Mouse (Mus musculus) lung, postnatal 36 days (tissue): ENCODE measurements at regions not wholly inside any gene's neighbourhood (a gene's known extent, or its start where the extent isn't known, plus 50 kb on each side); places are given as distances from the start of the nearest gene placed in this dataset.
A peak's percentile ranks its signal among the peaks of the same experiment; 100 is the strongest.
"Not testable (repeated sequence)": the region's sequence is repeated elsewhere in the genome, so short reads cannot be mapped to it uniquely, and the experiment has no call there.

Experiments
- DNase-seq: peaks from one replicate; pipeline ENCODE4 v3.0.0; 2022; ENCODE audit warnings: mixed read lengths

DNA sequence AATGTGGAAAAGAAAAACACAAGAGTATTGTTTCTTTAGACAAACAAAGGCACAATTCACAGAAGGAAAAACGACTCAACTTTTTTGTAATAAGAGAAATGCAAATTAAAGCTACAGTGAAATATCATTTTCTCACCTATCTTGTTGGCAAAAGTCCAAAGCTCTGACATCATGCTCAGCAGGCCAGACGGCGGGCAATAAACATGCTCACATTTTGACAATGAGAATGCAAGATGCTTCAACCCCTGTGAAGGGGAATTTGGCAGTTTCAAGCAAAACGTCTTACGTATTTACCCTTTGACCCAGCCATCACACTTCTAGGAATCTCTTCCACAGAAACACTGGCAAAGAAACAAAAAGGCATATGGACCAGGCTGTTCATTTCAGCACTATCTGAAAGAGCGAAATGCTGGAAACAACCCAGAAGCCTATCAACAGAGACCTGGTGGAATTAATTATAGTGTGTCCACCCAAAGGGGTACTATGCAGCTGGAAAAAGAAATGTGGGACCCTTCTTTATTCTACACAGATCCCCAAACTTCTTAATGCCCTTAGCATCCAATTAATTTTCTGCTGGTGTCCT, 203.4 kb upstream of the 2610301B20Rik start:
- no peak for DNase-seq

DNA sequence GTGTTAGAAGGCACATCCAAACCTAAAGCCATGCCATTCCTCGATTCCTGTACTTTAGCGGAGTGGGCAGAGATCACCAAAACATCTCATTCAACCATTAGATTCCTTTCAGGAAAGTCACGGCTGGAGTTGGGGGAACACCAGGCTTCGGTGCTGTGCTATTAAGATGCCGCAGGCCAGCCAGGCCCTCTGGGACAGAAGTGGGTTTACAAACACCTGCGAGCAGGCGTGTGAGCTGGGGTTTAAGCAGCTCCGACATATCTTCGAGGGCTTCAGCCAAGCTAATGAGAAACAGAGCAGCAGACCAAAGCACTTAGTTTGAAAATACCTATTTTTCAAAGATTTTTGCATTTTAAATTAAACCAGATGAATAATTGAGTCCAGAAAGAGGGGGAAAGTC, 183.2 kb upstream of the 2610301B20Rik start:
- no peak for DNase-seq

DNA sequence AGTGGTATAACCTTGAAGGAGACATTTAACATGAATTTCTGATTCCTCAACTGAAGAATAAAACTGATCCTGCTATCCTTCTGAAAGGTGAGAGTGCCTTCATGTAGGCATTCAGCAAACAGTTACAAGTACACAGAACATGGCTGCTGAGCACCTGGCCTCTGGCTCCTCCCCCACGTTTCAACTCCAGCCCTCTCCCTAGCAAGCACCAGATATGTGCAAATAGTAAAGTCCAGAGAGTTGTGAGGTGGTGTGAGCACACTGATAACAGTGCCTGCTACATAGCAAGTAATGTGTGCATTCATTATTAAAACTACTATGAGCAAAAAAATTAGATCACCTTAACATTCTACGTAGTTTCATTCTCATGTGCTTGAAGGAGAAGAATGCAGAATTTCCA, 181.4 kb upstream of the 2610301B20Rik start:
- no peak for DNase-seq

DNA sequence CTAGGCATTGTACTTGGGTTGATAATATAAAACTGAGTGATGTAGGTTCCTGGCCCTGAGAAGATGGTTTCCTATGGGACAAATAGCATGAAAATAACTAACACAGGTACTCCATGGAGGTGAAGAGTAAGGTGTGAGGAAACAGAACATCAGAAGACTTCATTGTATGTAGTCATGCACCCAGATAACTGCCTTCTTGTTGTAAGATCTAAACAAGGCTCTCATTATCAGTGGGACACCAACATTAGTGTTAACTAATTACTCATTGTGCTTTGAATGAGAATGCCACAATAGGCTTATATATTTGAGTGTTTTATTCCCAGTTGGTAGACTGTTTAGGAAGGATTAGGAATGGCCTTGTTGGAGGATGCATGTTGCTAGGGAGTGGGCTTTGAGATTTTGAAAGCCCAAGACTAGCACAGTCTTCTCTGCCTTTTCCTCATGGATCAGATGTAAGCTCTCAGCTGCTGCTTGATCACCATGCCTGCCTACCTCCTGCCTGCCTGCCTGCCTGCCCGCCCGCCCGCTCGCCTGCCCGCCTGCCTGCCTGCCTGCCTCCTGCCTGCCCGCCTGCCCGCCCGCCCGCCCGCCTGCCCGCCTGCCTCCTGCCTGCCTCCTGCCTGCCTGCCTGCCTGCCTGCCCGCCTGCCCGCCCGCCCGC, 180.7 kb upstream of the 2610301B20Rik start:
- no peak for DNase-seq

DNA sequence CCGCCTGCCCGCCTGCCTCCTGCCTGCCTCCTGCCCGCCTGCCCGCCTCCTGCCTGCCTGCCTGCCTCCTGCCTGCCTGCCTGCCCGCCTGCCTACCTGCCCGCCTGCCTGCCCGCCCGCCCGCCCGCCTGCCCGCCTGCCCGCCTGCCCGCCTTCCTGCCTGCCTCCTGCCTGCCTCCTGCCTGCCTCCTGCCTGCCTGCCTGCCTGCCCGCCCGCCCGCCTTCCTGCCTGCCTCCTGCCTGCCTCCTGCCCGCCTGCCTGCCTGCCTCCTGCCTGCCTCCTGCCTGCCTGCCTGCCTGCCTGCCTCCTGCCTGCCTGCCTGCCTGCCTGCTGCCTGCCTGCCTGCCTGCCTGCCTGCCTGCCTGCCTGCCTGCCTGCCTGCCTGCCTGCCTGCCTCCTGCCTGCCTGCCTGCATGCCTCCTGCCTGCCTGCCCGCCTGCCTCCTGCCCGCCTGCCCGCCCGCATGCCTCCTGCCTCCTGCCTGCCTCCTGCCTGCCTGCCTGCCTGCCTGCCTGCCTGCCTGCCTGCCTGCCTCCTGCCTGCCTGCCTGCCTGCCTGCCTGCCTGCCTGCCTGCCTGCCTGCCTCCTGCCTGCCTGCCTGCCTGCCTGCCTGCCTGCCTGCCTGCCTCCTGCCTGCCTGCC, 180.1 kb upstream of the 2610301B20Rik start:
- DNase-seq, result not testable (repeated sequence)

DNA sequence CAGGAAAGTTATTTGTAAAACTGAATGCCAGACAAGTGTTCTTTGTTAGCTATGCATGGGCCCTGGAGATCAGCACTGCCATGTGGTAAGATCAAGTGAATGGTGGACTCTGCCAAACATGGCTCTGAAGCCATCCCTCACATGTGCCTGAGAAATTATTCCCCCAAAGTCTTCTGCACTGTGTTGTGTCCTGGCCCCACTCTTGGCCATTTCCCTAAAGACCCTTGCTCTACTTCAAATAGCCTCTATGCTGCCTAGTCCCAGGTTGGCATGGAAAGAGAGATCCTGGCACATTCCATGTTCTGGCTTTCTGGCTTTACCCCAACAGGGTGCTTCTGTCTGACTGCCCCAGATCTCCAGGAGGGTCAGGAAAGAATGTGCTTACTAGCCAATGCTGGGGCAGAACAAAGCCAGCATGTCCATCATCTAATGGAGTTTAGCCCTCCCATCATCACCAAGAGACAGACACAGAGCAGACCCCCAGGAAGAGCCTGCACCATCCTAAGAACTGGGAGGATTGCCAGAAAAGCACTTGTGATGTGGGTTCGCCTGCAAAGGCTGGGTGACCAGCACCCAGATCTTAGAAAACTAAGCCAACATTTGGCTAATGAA, 177.0 kb upstream of the 2610301B20Rik start:
- no peak for DNase-seq

DNA sequence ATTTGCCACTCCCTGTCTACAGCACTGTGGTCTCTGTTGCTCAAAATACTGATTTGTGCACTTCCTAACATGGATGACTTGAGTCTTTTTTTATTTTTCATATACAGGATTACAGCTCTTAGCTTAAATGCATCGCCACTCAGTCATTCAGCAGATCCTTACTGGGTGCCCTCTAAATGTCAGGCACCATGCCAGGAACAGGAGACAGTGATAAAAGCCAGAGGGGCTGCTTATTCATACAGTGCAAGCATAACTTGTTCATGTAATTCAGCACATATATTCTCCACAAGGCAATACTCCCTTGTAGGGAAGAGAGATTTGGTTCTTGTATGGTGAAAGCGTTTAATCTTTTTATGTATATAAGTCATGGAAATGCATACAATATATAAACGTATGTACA, 175.7 kb upstream of the 2610301B20Rik start:
- no peak for DNase-seq

DNA sequence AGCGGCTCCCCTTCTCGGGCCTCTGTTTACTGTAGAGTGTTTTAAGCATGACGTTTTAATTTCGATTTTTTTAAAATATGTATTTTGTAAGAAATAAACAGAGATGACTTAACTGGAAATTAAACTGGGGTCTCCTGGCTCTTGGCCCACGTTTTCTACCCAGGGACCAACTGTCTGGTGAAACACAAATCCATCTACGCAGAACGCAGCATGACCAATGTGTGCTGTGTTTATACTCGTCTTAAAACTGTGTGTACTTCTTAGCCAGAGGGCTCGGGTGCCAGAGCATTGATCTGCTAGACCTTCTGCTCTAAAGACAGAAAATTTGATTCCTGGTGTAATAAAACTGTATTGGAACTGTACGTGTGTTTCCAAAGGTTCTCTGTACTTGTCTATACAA, 172.8 kb upstream of the 2610301B20Rik start:
- DNase-seq, result no peak

DNA sequence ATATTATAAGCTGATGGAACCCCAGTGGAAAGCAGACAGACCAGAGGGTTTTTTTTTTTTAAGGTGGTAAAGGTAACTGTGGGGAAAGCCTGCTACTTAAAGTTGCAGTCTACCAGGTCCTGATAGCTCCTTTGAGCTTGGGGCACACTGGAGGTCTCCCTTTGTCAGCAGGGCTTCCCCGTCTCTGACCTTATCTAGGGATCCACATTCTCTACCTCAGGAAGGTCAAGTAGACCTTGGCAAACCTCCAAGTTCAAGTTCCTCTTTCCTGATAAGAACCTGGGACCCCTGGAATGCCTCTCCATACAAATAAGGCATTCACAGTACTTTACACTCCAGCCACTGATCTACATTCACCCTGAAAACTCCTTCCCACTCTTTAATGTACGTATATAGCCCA, 171.1 kb upstream of the 2610301B20Rik start:
- no peak for DNase-seq

DNA sequence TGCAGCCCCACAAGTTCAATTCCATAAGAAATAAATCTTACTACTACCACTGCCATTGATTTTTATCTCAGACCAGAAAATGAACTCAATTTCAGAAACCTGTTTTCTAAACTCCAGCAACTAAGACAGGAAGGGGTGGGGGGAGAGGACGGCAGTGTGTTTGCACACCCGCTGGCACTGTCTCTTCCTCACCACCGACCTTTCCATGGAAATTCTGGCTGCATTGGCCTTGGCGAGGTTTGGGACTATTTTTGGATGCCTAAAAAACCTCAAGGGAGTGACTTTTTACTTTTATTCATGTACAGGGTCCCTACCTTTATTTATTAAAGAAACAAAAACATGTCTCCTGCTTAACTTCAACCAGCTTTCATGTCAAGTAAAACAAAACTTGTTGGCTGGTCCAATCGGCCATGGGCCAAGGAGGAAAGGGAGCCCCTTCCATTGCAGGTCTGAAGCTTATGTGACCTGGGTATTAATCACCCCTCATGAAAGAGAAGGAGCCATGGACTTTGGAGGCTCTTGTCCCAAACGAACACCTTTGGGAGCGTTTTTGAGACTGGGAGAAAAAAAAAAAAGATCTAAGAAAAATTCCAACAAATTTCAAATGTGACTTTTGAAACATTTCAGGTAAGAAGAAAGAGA, 167.2 kb upstream of the 2610301B20Rik start:
- DNase-seq, result no peak

DNA sequence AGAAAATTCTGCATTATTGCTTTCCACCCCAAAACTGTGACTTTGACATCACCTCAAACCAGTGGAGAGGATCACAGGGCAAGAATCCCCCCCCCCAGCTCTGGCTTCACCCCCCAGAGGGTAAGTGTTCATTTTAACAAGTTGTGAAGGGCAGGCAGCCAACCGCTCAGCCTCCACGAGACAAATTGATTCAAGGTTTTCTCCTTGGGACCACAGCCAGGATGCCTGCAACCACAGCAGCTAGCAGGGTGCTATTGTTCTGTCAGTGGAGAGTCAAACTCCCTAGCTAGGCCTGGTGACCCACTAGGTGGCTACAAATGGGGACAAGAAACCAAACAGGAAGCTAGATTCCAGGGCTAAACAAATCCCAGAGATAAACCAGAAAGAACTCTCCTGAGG, 166.6 kb upstream of the 2610301B20Rik start:
- no peak for DNase-seq

DNA sequence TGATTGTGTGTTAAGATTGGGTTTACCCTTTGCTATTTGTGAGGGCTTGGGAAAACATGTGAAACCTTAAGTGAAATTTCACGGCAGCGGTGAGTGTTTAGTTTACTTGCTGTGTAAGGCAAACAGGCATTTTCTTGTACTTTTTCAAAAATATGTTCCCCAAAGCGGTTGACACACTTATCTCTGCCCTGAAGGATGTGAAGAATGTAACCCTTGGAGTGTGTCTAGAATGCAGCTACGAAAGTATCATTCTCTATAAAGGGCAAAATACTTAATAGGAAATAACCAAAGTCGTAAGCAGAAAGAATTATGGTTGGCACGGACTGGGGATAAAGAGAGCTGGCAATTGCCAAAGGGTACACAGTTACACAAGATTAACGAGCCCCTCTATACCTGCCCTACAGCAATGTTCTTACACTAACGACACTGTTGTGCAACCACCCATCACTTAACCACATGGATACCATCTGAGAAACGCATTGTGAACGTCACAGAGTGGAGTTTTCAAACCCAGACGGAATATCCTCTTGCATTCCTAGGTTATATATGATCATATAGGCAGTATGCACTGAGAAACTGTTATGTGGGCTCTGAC, 162.3 kb upstream of the 2610301B20Rik start:
- no peak for DNase-seq

DNA sequence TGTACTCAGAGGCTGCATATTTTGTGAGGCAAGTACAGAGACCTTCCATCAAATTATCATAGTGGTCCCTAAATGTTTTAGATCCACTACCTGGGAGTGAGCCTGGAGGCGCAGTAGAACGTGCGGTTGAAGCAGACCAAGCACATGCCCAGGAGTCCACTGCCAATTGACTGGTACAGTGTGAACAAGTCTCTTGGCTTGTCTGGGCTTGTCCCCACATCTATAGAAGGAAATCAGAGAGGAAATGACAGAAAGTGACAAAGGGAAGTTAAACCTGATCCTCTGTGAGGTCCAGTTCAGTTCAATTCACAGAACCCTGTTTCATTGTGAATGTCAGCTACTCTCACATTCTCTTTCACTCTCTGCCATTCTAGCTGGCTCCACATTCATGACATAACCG, 151.0 kb upstream of the 2610301B20Rik start:
- DNase-seq, result no peak

DNA sequence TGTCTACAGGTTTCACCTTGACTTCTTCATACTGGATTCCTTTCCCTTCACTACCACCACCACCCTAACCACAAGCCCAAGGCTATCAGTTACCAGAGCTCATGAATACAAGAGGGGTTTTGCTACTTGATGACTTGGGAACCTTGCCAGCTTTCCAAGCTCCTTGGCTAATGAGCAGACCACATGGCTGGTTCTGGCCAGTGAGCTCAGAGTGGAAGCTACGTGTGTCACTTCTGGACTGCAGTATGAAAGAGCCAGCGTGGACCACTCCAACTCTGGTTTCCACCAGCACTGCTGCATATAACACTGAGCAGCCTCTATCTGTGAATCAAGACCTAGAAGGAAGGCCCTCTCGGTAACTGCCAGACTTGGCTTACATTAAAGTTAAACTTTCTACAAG, 146.4 kb upstream of the 2610301B20Rik start:
- DNase-seq, result no peak

DNA sequence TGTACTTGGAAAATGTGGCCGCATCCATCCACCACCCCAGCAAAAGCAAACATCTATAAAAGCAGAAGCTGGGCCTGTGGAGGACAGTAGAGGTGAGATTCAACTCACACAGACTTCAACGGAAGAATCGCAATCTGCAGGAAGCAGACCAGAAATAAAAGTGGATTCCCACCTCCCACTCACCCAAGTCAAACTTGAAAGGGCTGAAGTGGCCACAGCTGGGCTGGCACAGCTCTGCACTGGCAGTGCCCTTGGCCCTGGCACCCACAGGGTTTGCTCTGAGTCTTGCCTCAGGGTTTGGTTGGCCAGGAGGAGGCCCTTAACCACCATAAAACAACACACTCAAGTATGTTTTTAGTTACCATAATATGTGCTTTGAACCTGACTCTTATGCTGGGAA, 129.1 kb upstream of the 2610301B20Rik start:
- peak; percentile 32 for DNase-seq

DNA sequence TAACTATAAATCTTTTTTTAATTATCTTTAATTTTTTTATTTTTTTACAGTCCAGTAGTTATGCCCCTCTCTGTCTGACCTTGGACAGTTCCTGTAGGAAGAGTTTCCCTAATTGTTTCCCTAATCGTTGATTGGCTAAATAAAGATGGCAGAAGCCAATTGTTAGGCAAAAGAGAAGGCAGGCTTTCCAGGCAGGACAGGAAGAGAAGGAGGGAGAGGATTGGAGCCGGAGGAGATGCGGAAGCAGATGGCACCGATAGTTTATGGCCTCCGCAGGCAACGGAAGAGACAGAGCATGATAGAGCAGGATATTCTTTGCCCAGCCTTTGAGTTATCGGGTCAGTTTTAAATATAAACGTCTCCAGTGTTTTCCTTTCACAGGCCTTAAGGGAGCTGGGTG, 125.5 kb upstream of the 2610301B20Rik start:
- no peak for DNase-seq

DNA sequence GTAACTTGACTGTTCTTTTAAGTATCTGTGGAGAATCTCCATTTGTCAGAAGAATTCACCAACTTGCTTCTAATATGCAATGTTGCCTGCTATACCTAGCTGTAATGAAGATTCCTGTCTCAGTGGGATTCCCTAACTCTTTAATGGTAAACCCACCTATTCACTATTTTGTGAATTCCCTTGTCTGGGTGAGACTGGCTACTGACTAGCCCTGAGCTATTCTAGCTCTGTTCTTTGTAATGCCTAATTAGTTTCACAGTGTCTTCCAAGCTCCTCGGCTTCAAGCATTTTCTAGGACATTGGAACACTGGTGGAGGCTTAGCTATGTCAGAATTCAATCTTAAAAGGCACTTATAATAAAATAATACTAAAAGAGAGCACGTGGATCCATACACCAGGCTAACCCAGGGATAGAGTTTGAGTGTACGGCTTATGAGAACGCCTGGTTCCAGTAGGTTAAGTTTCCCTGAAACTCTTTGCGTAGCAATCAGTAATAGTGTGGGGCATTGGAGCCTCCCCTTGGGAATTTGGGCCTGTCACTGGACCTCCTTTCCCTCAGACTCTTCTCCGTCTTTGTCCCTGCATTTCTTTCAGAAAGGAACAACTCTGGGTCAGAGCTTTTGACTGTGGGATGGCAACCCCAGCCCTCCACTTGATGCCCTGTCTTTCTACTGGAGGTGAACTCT, 123.8 kb upstream of the 2610301B20Rik start:
- DNase-seq, result not testable (repeated sequence)

DNA sequence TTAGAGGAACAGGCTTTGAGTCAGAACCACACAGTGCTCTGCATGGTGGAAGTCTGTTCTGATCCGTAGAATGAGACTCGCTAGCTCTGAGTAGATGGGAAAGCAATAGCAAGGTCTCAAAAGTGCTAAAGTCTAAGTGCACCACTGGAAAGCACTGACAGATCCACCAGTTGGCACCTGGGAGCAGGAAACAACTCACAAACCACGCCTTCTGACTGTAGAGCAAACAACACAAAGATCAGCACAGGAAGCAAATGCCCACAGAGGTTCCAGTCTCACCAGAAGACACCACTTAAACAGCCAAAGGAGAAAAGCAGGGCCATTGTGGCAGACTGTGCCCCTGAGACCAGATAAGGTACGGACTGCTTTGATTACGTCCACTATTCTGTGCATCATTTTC, 121.1 kb upstream of the 2610301B20Rik start:
- DNase-seq, result no peak

DNA sequence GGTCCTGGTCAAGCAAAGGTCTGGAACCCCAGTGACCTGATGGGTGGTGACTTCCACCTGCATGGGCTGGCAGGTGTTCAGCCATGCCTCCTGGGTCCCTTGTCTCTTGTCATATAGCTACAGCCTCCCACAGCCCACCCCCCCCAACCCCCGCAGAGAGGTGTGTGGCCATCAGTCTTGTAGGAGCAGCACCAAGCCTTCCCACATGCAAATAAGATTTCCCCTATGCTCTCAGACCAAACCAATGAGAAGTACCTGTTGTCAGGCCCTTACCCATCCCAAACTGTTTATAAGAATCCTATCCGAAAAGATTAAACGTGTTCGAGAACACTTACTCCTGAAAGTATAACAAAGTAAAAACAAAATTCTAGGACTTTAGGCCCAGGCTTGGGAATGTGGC, 114.8 kb upstream of the 2610301B20Rik start:
- DNase-seq, result no peak

DNA sequence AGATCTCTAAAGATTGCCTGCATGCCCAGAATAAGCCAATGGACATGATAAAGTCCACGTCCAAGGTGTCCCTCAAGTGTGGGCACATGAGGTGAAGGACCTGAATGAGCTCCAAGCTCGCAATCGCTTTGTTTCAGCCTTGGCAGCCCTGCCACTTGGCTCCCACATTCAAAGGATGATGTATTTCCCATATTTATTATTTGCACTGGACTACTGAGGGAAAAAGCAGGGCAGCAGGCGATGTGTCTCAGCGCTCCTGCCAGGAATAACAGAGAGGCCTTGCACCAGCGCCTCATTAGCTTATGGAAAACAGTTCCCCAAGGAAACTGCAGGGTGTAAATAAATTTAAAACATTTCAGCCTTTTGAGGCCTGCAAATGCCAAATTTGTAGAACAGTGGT, 106.6 kb upstream of the 2610301B20Rik start:
- no peak for DNase-seq

DNA sequence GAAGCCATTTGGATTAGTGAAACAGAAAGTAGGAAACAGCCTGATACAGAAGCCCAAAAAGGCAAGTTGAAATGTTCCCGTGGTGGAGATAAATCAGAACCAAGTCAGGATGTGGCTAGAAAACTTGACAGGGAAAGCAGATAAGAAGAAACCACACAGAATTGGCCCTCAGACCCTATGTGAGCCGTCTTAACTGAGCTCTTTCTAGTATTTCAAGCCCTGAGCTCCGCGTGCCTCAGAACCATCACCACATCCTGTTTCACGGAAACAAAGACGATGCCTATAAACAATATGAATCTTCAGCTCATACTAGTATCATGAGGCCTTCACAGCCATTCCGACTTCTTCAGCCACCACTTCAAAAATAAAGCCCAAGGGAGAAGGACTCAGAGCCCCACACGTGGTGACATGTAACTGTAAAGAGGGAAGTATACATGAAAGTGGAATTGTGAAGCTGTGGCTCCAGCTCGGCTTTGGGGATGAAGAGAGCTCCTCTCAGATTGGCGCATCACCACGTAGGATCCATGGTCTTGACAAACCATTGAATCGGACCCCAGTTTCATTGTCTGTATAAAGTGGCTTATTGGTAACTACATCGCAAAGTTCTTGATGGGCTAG, 104.2 kb upstream of the 2610301B20Rik start:
- DNase-seq, result no peak

DNA sequence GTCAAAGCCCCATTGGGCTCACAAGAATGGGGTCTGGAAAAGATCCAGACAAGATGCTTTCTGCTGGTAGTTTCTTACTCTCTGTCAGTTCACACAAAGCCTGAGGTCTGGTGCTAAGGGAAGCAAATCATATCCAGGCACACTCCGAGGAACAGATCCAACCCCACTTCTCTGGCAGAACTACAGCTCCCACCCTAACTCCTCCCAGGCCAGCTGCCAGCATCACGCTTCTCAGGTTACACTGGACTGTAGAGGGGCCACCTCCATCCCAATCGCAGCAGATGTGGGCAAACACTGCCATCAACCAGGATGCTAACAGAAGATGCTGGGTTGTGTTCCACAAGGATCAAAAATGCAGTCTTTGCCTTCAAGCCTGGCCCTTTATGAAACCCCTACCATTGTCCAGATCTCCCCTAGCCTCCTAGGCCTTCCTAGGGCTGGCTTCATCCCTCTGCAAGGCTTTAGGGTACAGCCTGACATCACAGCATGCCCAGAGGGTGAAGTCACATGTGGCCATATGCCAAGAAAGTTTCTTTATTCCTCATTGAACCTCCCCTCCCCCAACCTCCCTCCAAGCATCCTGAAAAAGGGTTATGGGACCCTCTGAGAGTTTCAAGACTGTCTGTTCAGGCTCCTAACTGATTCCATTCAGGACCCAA, 99.6 kb upstream of the 2610301B20Rik start:
- DNase-seq, result no peak
